Mouse (Mus musculus) skeletal muscle tissue, postnatal 0 days (tissue): ENCODE results near the gene Usp17le. TPM values are rescaled to one million over a fixed set of nuclear protein-coding genes. Genes with fewer than 3 reads are reported as not detected.

Experiments used
- polyA plus RNA-seq: library from polyadenylated mRNA; unstranded; fragments of >200 nt; fragmentation: Nextera tagmentation; extraction: Ambion mirVana; gene quantifications from 2 replicates; pipeline ENCODE4 v1.2.1, GENCODE M21; 2015

Gene Usp17le
- polyA plus RNA-seq, result not detected in 2 replicates

DNA sequence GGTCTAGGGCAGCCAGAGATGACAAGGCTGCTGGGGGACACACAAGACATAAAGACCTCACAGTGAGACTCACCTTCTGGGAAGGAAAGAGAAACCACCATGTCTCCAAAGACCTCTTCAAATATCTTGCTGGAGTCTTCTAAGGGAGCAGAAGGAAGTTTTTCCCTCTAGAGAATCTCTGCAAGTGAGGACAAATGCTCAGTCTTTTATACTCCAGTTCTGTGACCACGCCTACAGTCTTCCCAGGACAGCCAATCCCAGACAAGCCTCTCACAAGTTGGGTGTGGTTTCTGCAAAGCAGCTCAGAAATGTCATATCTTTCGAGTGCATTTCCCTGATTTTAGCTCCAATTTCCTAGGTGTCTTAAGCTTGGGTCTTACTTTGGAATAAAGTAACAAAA is at the start of gene Usp17le:
Gene Usp17le, minus strand, starts transcription at position 101 of the 400 bp plus-strand sequence.

Other genes starting within 250 kb of the Usp17le start
- not detected in 2 replicates for gene Olfr651, start 227.3 kb downstream of the Usp17le start, polyA plus RNA-seq
- gene Olfr652, start 216.6 kb downstream of the Usp17le start, polyA plus RNA-seq, result not detected in 2 replicates
- gene Olfr653, start 200.2 kb downstream of the Usp17le start, polyA plus RNA-seq, result not detected in 2 replicates
- gene Olfr654, start 190.4 kb downstream of the Usp17le start, polyA plus RNA-seq, result not detected in 2 replicates
- not detected in 2 replicates for gene Olfr655, start 175.7 kb downstream of the Usp17le start, polyA plus RNA-seq
- gene Olfr656, start 163.5 kb downstream of the Usp17le start, polyA plus RNA-seq, result not detected in 2 replicates
- not detected in 2 replicates for gene Olfr657, start 152.7 kb downstream of the Usp17le start, polyA plus RNA-seq
- not detected in 2 replicates for gene Olfr658, start 130.2 kb downstream of the Usp17le start, polyA plus RNA-seq
- gene Olfr659, start 110.7 kb downstream of the Usp17le start, polyA plus RNA-seq, result not detected in 2 replicates
- not detected in 2 replicates for gene Olfr661, start 91.0 kb downstream of the Usp17le start, polyA plus RNA-seq
- gene Usp17lb, start 65.1 kb upstream of the Usp17le start, polyA plus RNA-seq, result not detected in 2 replicates
- gene Usp17la, start 79.5 kb upstream of the Usp17le start, polyA plus RNA-seq, result not detected in 2 replicates
- gene Olfr665, start 100.6 kb upstream of the Usp17le start, polyA plus RNA-seq, result not detected in 2 replicates
- not detected in 2 replicates for gene Olfr666, start 118.5 kb upstream of the Usp17le start, polyA plus RNA-seq
- gene Olfr667, start 144.0 kb upstream of the Usp17le start, polyA plus RNA-seq, result not detected in 2 replicates
- not detected in 2 replicates for gene Olfr668, start 150.6 kb upstream of the Usp17le start, polyA plus RNA-seq
- gene Olfr669, start 156.8 kb upstream of the Usp17le start, polyA plus RNA-seq, result not detected in 2 replicates
- gene Olfr670, start 185.2 kb upstream of the Usp17le start, polyA plus RNA-seq, result not detected in 2 replicates
- gene Olfr671, start 201.7 kb upstream of the Usp17le start, polyA plus RNA-seq, result not detected in 2 replicates
- not detected in 2 replicates for gene Olfr672, start 224.6 kb upstream of the Usp17le start, polyA plus RNA-seq